Mouse (Mus musculus): Measurements from ENCODE around the gene Kcnq1. TPM values are rescaled to one million over a fixed set of nuclear protein-coding genes. Genes with fewer than 3 reads are reported as not detected.

The Kcnq1 gene
- total and polyA plus RNA-seq, 3 experiments, result 0.63 to 0.96 TPM; not detected in 1

- peaks cover 0 to 11% of the 10 kb centered on the region in 2 experiments; a peak in 2 of 4 replicates for H3K4me1 ChIP-seq (ENCODE audit: control insufficient read depth in 1 of 2, insufficient read depth in 2 of 2, low read length in 2 of 2)
- H3K9me3 ChIP-seq (replicated peaks; ENCODE audit: insufficient read depth, low read length), result no peaks in the 10 kb centered on the region
- H3K36me3 ChIP-seq (ENCODE audit: control insufficient read depth in 1 of 2, insufficient read depth in 2 of 2, low read length in 2 of 2), result no peaks in the 10 kb centered on the region; a peak in 1 of 4 replicates
- no peaks in the 10 kb centered on the region; a peak in 1 of 4 replicates for H3K27me3 ChIP-seq (ENCODE audit: control insufficient read depth in 1 of 2, insufficient read depth in 2 of 2, low read length in 2 of 2)
- no peak for TF ChIP-seq MYB (IDR thresholded peaks at IDR 0.05; ENCODE audit: low read depth, low read length)
- no peak for TF ChIP-seq CTCF (IDR thresholded peaks at IDR 0.05 in 2 of 3, conservative IDR thresholded peaks at IDR 0.05 in 1 of 3; ENCODE audit: control insufficient read depth in 1 of 3, insufficient read depth in 1 of 3, low read depth in 2 of 3, low read length in 3 of 3, poor library complexity in 1 of 3, severe bottlenecking in 1 of 3)
- TF ChIP-seq EP300 (IDR thresholded peaks at IDR 0.05; ENCODE audit: low read depth in 1 of 2, low read length in 2 of 2), result no peak
- H3K79me2 ChIP-seq (ENCODE audit: control insufficient read depth, insufficient read depth, low read length, poor library complexity), result no peaks in the 10 kb centered on the region
- no peak overlapping the region for H3K27ac ChIP-seq (ENCODE audit: control insufficient read depth, low read depth, low read length)
- no peak for DNase-seq (ENCODE audit: low read depth, low spot score)
- no peak overlapping the region for H3K4me3 ChIP-seq (ENCODE audit: control insufficient read depth in 1 of 2, insufficient read depth in 1 of 2, low read depth in 2 of 2, low read length in 2 of 2)
- H3K9ac ChIP-seq (ENCODE audit: control insufficient read depth, low read depth, low read length, poor library complexity, severe bottlenecking), result no peak overlapping the region
These were observed 30.4 kb downstream of the Kcnq1 start for GRCm38 (mm10) chr7:143136561-143136960.

- no peak overlapping the region for H3K27ac ChIP-seq (ENCODE audit: control insufficient read depth, low read depth, low read length)
- H3K36me3 ChIP-seq (ENCODE audit: control insufficient read depth in 1 of 2, insufficient read depth in 2 of 2, low read length in 2 of 2), result no peaks in the 10 kb centered on the region; a peak in 1 of 4 replicates
- H3K9me3 ChIP-seq (replicated peaks; ENCODE audit: insufficient read depth, low read length), result no peaks in the 10 kb centered on the region
- no peaks in the 10 kb centered on the region for H3K79me2 ChIP-seq (ENCODE audit: control insufficient read depth, insufficient read depth, low read length, poor library complexity)
- no peak overlapping the region for H3K4me3 ChIP-seq (ENCODE audit: control insufficient read depth in 1 of 2, insufficient read depth in 1 of 2, low read depth in 2 of 2, low read length in 2 of 2)
- no peak for TF ChIP-seq NRF1 (IDR thresholded peaks at IDR 0.05; ENCODE audit: insufficient read depth, low read depth, low read length, poor library complexity, severe bottlenecking)
- no peak for TF ChIP-seq MAX (IDR thresholded peaks at IDR 0.05; ENCODE audit: low read length)
- TF ChIP-seq BHLHE40 (IDR thresholded peaks at IDR 0.05; ENCODE audit: borderline replicate concordance, low read depth, low read length), result no peak
- TF ChIP-seq ETS1 (IDR thresholded peaks at IDR 0.05; ENCODE audit: low read depth, low read length), result no peak
- TF ChIP-seq SMC3 (IDR thresholded peaks at IDR 0.05; ENCODE audit: low read depth, low read length), result peak; percentile 96
- peak; percentile 75 to 84 (median 75) for TF ChIP-seq CTCF (IDR thresholded peaks at IDR 0.05 in 2 of 3, conservative IDR thresholded peaks at IDR 0.05 in 1 of 3; ENCODE audit: control insufficient read depth in 1 of 3, insufficient read depth in 1 of 3, low read depth in 2 of 3, low read length in 3 of 3, poor library complexity in 1 of 3, severe bottlenecking in 1 of 3)
- TF ChIP-seq ELF1 (IDR thresholded peaks at IDR 0.05; ENCODE audit: low read depth, low read length), result no peak
- peak; percentile 71 for TF ChIP-seq ZC3H11A (IDR thresholded peaks at IDR 0.05; ENCODE audit: low read depth, low read length)
- TF ChIP-seq RAD21 (IDR thresholded peaks at IDR 0.05; ENCODE audit: low read depth, low read length), result peak; percentile 65
- TF ChIP-seq ZMIZ1 (IDR thresholded peaks at IDR 0.05; ENCODE audit: low read depth, low read length), result no peak
- no peak for TF ChIP-seq JUND (IDR thresholded peaks at IDR 0.05; ENCODE audit: low read depth, low read length)
- TF ChIP-seq POLR2AphosphoS2 (IDR thresholded peaks at IDR 0.05; ENCODE audit: low read length), result no peak
- no peak for TF ChIP-seq EP300 (IDR thresholded peaks at IDR 0.05; ENCODE audit: low read depth in 1 of 2, low read length in 2 of 2)
- H3K9ac ChIP-seq (ENCODE audit: control insufficient read depth, low read depth, low read length, poor library complexity, severe bottlenecking), result no peak overlapping the region
- peak; percentile 57 for DNase-seq (ENCODE audit: low read depth, low spot score)
- H3K4me1 ChIP-seq (ENCODE audit: control insufficient read depth in 1 of 2, insufficient read depth in 2 of 2, low read length in 2 of 2), result peaks cover 0 to 11% of the 10 kb centered on the region in 2 experiments; a peak in 2 of 4 replicates
- H3K27me3 ChIP-seq (ENCODE audit: control insufficient read depth in 1 of 2, insufficient read depth in 2 of 2, low read length in 2 of 2), result no peaks in the 10 kb centered on the region; a peak in 1 of 4 replicates
These were observed 32.6 kb downstream of the Kcnq1 start for GRCm38 (mm10) chr7:143138789-143139188.

Measured in MEL (cell line).